ENCODE assay signal across 22 mouse cellular contexts in the genomic region with DNA sequence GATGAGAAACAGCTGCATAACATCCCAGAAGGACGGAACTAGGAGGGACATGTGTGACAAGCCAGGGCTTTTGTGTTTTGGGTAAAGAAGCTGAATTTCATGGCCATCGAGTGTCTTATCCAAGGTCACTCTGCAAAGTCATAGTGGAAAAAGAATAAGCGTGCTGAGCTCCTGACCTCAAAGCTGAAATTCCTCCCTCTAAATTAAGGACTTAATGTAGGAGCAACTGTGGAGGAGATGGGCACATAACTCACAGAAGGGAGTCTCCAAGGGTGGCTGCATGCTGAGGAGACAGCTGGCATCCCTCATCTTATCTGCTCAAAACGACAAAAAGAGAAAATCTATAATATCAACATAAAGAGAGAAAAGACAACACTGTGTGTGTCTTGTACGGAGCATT. TPM values are rescaled to one million over a fixed set of nuclear protein-coding genes. Genes with fewer than 3 reads are reported as not detected.
"Had no signal": no experiment of that assay in that cellular context is flagged by ENCODE, and none has a peak within 500 bp of the region (broad histone marks: within the 10 kb centered on the region; RNA-seq: fewer than 3 reads in every experiment).

No protein-coding gene starts in this region.

- ATAC-seq: midbrain, embryonic 16.5 days had no signal

- H3K4me2 ChIP-seq: lung, embryonic 14.5 days; midbrain, embryonic 12.5 days; neural tube, embryonic 13.5 days; neural tube, embryonic 15.5 days had no signal

- DNase-seq: lung, adult 18-20 months; lung, embryonic 14.5 days; lung, postnatal 10 days; lung, postnatal 4 days; midbrain, embryonic 14.5 days; retina, postnatal 1 day; right cerebral cortex, adult 18-20 months; right cerebral cortex, postnatal 25 days; right cerebral cortex, postnatal 4 days; spleen, adult 18-20 months; thymus, adult 18-20 months; thymus, postnatal 14 days; thymus, postnatal 36 days had no signal

- H3K9me3 ChIP-seq: midbrain, embryonic 10.5 days; midbrain, embryonic 12.5 days; neural tube, embryonic 13.5 days; neural tube, embryonic 15.5 days had no signal

- H3K4me3 ChIP-seq: midbrain, embryonic 10.5 days; midbrain, embryonic 12.5 days; myocyte; neural tube, embryonic 13.5 days; neural tube, embryonic 15.5 days had no signal

- H3K27me3 ChIP-seq: neural tube, embryonic 13.5 days; neural tube, embryonic 15.5 days had no signal

- H3K27ac ChIP-seq: midbrain, embryonic 10.5 days; midbrain, embryonic 12.5 days; neural tube, embryonic 13.5 days; neural tube, embryonic 15.5 days had no signal

- H3K36me3 ChIP-seq: midbrain, embryonic 10.5 days; midbrain, embryonic 12.5 days; neural tube, embryonic 13.5 days; neural tube, embryonic 15.5 days had no signal

- H3K9ac ChIP-seq: lung, embryonic 14.5 days; midbrain, embryonic 12.5 days; neural tube, embryonic 13.5 days; neural tube, embryonic 15.5 days had no signal

RNA-seq across cellular contexts. Expression of gene E130114P18Rik, which starts 33.9 kb away (rescaled TPM):
- total RNA-seq: megakaryocyte, adult 5-6 weeks; megakaryocyte-erythroid progenitor cell, adult 5-6 weeks had no signal
- polyA plus RNA-seq: myocyte; small intestine, adult 2 months had no signal
